Mouse (Mus musculus) urinary bladder, postnatal 4 days (tissue): ENCODE data around the gene Gm13277.
"Not testable (repeated sequence)": the region's sequence is repeated elsewhere in the genome, so short reads cannot be mapped to it uniquely, and the experiment has no call there.

Experiments
- DNase-seq, 2 experiments: peaks; one replicate each; pipeline ENCODE4 v3.0.0; 2021 to 2022; ENCODE audit warnings: low spot score in 2 of 2

Gene Gm13277

GRCm38 (mm10) chr4:88785409-88785808 is 3.0 kb upstream of the Gm13277 start, which contains the start of gene Gm13276:
Gene Gm13276 (plus strand): TSS chr4:88785709.
- not testable (repeated sequence) for DNase-seq

GRCm38 (mm10) chr4:88791250-88791649 is 2.8 kb downstream of the Gm13277 start, which contains the start of gene Gm13278:
Gene Gm13278 (plus strand): TSS chr4:88791550.
- not testable (repeated sequence) for DNase-seq

- DNase-seq = peak; percentile 75 to 79
Measured at GRCm38 (mm10) chr4:88793936-88794675, 5.7 kb downstream of the Gm13277 start, which contains the start of gene Gm13275. Gene Gm13275 (plus strand): TSS chr4:88794487.

GRCm38 (mm10) chr4:88797097-88797496 is 8.7 kb downstream of the Gm13277 start, which contains the start of gene Gm13279:
Gene Gm13279 (plus strand): TSS chr4:88797397.
- not testable (repeated sequence) for DNase-seq

- DNase-seq = not testable (repeated sequence)
Measured at GRCm38 (mm10) chr4:88799365-88799764, 10.9 kb downstream of the Gm13277 start, which contains the start of gene Gm13285. Gene Gm13285 (plus strand): TSS chr4:88799665.

GRCm38 (mm10) chr4:88802954-88803353 is 14.5 kb downstream of the Gm13277 start, which contains the start of gene Gm13287:
Gene Gm13287 (plus strand): TSS chr4:88803254.
- DNase-seq = not testable (repeated sequence)

GRCm38 (mm10) chr4:88805231-88805630 is 16.8 kb downstream of the Gm13277 start, which contains the start of gene Gm13288:
Gene Gm13288 (plus strand): TSS chr4:88805531.
- DNase-seq = not testable (repeated sequence)

- peak in 1 of 2 experiments; percentile 28 for DNase-seq
Measured at GRCm38 (mm10) chr4:88805761-88806160, 17.3 kb downstream of the Gm13277 start.

GRCm38 (mm10) chr4:88815928-88816327 is 27.5 kb downstream of the Gm13277 start, which contains the start of gene Ifna7:
Gene Ifna7 (plus strand): TSS chr4:88816228.
- DNase-seq = no peak

- no peak for DNase-seq
Measured at GRCm38 (mm10) chr4:88819659-88820058, 31.2 kb downstream of the Gm13277 start, which contains the start of gene Ifna11. Gene Ifna11 (plus strand): TSS chr4:88819959.

GRCm38 (mm10) chr4:88822995-88823394 is 34.6 kb downstream of the Gm13277 start:
- DNase-seq = no peak

GRCm38 (mm10) chr4:88827116-88827515 is 38.7 kb downstream of the Gm13277 start, which contains the start of gene Ifna6:
Gene Ifna6 (plus strand): TSS chr4:88827416.
- not testable (repeated sequence) for DNase-seq

GRCm38 (mm10) chr4:88830523-88830922 is 42.1 kb downstream of the Gm13277 start:
- no peak for DNase-seq

- not testable (repeated sequence) for DNase-seq
Measured at GRCm38 (mm10) chr4:88835225-88835624, 46.8 kb downstream of the Gm13277 start, which contains the start of gene Ifna5. Gene Ifna5 (plus strand): TSS chr4:88835525.
